Mouse (Mus musculus): ENCODE data around the gene Dnajb6. TPM values are rescaled to one million over a fixed set of nuclear protein-coding genes. Genes with fewer than 3 reads are reported as not detected.

The Dnajb6 gene
- 100 to 1,000 TPM; 117 to 124 TPM for total RNA-seq (2023)

DNA sequence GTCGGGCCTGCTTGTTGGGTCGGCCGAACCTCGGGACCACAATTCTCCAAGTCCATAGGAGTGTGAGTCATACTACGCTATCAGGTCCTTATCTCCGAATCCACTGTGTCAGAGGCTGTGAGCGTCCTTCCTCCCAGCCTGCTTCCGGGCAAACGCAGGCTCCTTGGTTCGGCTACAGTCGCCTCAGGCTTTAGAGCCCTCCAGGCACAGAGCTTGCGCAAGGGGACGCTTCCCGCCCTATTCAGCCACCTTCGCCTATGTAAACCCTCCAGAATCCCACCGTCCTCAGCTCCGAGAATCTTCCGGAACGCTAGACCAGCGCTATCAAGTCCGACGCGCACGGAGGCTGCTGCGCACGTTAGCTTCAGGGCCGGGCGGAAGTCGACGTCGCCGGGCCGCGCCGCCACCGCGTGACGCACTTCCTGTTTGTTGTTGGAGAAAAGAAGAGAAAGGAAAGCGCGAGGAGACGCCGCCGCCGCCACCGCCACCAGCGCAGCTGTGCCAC is at the start of gene Dnajb6, which contains the start of gene Gm5129:
Dnajb6 (plus strand) TSS at position 132 of the 505 bp plus-strand sequence.
Gm5129 (minus strand) TSS at position 380 of the 505 bp plus-strand sequence.

Other genes starting within 250 kb of the Dnajb6 start
- gene Ube3c, start 166.4 kb upstream of the Dnajb6 start, total RNA-seq (2023): 10 to 100 TPM; 20.7 to 22.2 TPM
- 1 to 10 TPM; 7.5 to 7.9 TPM for gene Gm5129, start 248 bp downstream of the Dnajb6 start, total RNA-seq (2023)

All from neutrophil, adult 83 days (primary cell).